Mouse (Mus musculus) intestine, embryonic 16.5 days (tissue): ENCODE data around the gene Hspd1. TPM values are rescaled to one million over a fixed set of nuclear protein-coding genes. Genes with fewer than 3 reads are reported as not detected.

Experiments
- ATAC-seq: fragments of 200-750 bp; cut with Nextera tagmentation; 2 replicates; pipeline ENCODE4 v1.8.0; 2017; ENCODE audit warnings: moderate TSS enrichment, moderate library complexity
- H3K27ac ChIP-seq: fragments of 300-500 bp; sonication (generic); 2 replicates; pipeline ENCODE4 v1.5.1; 2014; ENCODE audit warnings: mild to moderate bottlenecking, low read length
- H3K27me3 ChIP-seq: fragments of 300-500 bp; sonication (generic); replicated peaks from 2 replicates; pipeline ENCODE4 v1.6.1; 2014; ENCODE audit warnings: low read length, control low read depth, mixed read lengths; ENCODE audit not compliant: control insufficient read depth, insufficient read depth
- H3K36me3 ChIP-seq: fragments of 300-500 bp; sonication (generic); 2 replicates; pipeline ENCODE4 v1.6.1; 2014; ENCODE audit warnings: low read length, control low read depth; ENCODE audit not compliant: control insufficient read depth, insufficient read depth
- H3K4me1 ChIP-seq: fragments of 300-500 bp; sonication (generic); 2 replicates; pipeline ENCODE4 v1.6.1; 2014; ENCODE audit warnings: low read length, control low read depth, mixed read lengths; ENCODE audit not compliant: control insufficient read depth, insufficient read depth
- H3K4me2 ChIP-seq: fragments of 300-500 bp; sonication (generic); 2 replicates; pipeline ENCODE4 v1.6.1; 2014; ENCODE audit warnings: low read depth, low read length, control low read depth
- H3K4me3 ChIP-seq: fragments of 300-500 bp; sonication (generic); 2 replicates; pipeline ENCODE4 v1.5.1; 2014; ENCODE audit warnings: mild to moderate bottlenecking, low read length
- H3K9ac ChIP-seq: fragments of 300-500 bp; sonication (generic); 2 replicates; pipeline ENCODE4 v1.6.1; 2014; ENCODE audit warnings: low read depth, low read length
- H3K9me3 ChIP-seq: fragments of 300-500 bp; sonication (generic); 2 replicates; pipeline ENCODE4 v1.6.1; 2016; ENCODE audit warnings: low read length, control low read depth; ENCODE audit not compliant: control insufficient read depth
- WGBS: fragments of 180-500 bp; shearing (Covaris S2); extraction: QIAGEN DNeasy Blood & Tissue Kit; methylation state at CpG from one replicate; pipeline ENCODE4 v1.1.7; 2014; 5-methylcytosine and 5-hydroxymethylcytosine counted together
- polyA plus RNA-seq: library from polyadenylated mRNA; unstranded; fragments of >200 nt; fragmentation: Nextera tagmentation; extraction: Ambion mirVana; gene quantifications from 2 replicates; pipeline ENCODE4 v1.2.1, GENCODE M21; 2015

Gene Hspd1
- polyA plus RNA-seq, 1 experiment from 2014 or later: 748 TPM

DNA sequence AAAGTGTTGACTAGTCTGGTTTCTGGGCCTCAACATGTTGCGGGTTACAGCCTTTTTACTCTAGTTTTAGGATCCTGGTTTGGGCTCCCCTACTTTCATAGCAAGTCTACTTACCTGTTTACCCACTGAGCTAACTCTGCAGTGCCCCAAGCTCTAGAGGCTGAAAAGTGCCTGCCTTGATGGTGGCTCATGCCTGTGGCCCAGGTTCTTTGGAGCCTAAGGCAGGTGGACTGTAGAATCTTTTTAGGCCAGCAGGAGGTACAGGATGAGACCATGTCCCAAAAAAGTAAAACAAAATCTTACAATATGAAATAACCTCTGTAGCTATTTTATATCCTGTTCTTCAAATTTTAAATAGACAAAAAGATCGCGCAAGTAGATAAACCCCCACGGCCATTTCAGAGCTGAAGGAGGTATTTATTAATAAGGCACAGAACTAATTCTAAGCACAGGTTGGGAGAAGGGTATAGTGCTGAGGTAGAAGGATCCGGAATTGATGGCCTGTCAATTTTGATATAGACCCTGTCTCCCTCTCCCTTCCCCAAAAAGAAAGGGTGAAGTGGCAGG is 1.5 kb upstream of the Hspd1 start:
- no peak for ATAC-seq
- peak overlapping the region; percentile 69 for H3K9ac ChIP-seq
- peak overlapping the region; percentile 63 for H3K4me2 ChIP-seq
- 0 out of 2 replicates have a peak, but pooled peaks cover 6% of the 10 kb centered on the region for H3K36me3 ChIP-seq
- H3K4me3 ChIP-seq: peak overlapping the region; percentile 96
- peak overlapping the region; percentile 63 for H3K27ac ChIP-seq
- H3K4me1 ChIP-seq: peaks cover 12% of the 10 kb centered on the region
- no peaks in the 10 kb centered on the region for H3K27me3 ChIP-seq
- WGBS: 76% methylated on average over 5 of the region's 5 CpGs
- no peaks in the 10 kb centered on the region for H3K9me3 ChIP-seq

DNA sequence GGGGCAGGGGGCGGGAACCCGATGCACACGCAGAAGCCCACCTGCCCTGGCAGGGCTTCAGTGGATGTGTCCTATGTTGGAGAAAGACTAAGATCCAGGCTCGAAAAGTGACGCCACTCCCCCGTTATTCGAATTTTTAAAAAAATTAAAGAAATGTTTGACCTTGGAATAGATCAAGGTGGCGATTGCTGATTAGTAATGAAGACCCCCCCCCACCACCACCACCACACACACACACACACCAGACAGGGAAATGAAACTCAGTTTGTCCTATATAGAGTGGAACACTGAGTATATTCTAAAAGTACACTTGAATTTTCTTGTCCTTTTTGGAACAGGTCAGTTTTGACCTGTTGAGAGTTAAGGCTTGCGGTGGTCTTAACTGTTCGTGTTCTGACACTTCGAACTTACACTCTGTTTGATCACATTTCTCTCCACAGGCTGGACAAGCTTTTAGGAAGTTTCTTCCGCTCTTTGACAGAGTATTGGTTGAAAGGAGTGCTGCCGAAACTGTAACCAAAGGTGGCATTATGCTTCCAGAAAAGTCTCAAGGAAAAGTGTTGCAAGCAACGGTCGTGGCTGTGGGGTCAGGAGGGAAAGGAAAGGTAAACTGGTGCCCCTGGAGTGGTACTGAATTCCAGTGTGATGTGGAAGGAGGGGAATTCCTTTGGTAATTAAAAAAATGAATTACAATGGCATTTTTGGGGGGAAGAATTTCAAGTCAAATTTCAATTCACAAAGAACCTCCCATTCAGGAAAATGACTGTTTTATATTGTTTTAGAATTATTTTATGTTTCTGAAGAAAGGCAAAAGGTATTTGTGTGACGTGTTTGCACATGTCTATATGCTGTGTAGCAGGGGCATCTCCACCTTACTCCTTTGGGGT is 811 bp upstream of the Hspd1 start:
- WGBS: 5% methylated on average over 16 of the region's 16 CpGs
- Histone ChIP-seq H3K9ac (peak overlapping the region; percentile 99), H3K4me2 (peak overlapping the region; percentile 63), H3K4me3 (peak overlapping the region; percentile 96), H3K27ac (peak overlapping the region; percentile 91), H3K27me3 (no peaks in the 10 kb centered on the region), H3K4me1 (peaks cover 15% of the 10 kb centered on the region), H3K9me3 (no peaks in the 10 kb centered on the region), H3K36me3 (peaks cover 10% of the 10 kb centered on the region; the same call in 1 of the 2 replicates)
- no peak for ATAC-seq

DNA sequence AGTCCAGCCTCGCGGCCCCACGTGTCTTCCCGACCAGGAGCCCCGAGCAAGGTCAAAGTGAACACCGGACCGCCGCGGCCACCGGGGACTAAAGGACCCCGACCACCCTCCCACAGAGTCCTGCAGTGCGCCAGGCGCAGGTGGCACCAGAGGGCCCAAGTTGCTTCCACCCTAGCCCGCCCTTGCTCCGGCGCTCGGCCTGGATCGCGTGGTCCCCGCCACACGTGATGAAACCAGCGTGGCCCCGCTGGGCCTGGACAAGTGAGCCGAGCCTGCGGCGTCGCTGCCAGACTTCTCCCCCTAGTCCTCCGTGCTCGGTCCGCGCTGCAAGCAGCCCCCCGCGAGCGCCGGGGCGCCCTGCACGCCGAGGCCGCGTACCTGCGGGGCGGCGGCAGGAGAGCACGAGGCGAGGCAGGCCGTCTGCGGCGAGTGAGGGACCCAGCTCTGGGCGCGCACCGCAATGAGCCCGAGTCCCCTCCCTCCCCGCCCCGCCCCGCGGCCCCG is 590 bp downstream of the Hspd1 start:
- Histone ChIP-seq H3K4me3 (peak overlapping the region; percentile 96), H3K27ac (peak overlapping the region; percentile 98), H3K9ac (peak overlapping the region; percentile 99), H3K27me3 (no peaks in the 10 kb centered on the region), H3K36me3 (peaks cover 22% of the 10 kb centered on the region), H3K4me1 (peaks cover 15% of the 10 kb centered on the region), H3K4me2 (peak overlapping the region; percentile 69), H3K9me3 (no peaks in the 10 kb centered on the region)
- under 1% methylated on average over 52 of the region's 57 CpGs for WGBS
- ATAC-seq: peak; percentile 85

DNA sequence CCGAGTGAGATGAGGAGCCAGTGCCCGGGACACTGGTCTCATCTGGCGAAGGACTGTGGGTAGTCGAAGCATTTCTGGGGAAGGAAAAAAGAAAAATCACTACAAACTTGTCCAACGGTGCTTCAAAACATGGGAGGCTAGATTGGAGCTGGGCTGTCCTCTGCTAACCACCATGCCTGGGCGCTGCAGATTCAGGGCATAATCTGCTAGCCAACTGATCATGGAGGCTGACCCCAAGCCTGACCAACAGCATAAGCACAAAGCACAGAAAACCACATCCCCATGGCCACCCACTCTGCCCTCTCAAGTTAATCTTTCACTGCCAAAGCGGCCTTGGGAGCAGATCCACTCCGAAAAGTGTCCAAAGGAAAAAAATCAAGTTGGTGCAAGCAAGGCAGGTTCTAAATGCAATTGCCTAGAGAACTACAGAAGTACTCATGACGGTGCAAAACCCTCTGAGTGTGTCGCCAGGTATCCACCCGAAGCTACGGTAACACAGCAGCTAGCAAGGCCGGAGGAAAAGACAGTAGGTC is 1.1 kb downstream of the Hspd1 start:
- peaks cover 17% of the 10 kb centered on the region for H3K4me1 ChIP-seq
- H3K4me3 ChIP-seq: peak overlapping the region; percentile 96
- no peaks in the 10 kb centered on the region for H3K27me3 ChIP-seq
- H3K9me3 ChIP-seq: no peaks in the 10 kb centered on the region
- peak overlapping the region; percentile 69 for H3K4me2 ChIP-seq
- WGBS: under 1% methylated on average over 13 of the region's 13 CpGs
- peaks cover 26% of the 10 kb centered on the region for H3K36me3 ChIP-seq
- peak overlapping the region; percentile 99 for H3K9ac ChIP-seq
- no peak; the same call in 1 of the 2 replicates for ATAC-seq
- H3K27ac ChIP-seq: peak overlapping the region; percentile 98

DNA sequence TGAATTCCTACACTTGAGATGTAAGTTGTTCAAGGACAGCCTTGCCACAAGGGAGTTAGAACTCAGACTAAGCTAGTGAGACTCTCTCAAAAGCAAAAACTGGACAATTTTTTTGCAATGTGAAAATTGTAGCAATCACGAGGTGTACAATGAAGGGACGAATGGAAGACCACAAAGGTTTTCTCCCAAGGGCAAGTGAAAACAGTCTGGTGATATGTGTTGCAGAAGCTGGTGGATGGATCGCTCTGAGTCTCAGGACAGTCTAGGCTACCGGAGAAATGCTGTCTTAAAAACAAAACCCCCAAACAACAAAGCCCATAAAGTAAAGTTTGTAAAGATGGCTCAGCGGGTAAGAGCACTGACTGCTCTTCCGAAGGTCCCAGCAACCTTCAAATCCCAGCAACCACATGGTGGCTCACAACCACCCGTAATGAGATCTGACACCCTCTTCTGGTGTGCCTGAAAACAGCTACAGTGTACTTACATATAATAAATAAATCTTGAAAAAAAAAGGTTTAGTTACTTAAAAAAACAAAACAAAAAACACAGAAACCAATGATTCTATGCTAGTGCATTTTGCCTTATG is 2.2 kb downstream of the Hspd1 start:
- Histone ChIP-seq H3K9me3 (no peaks in the 10 kb centered on the region), H3K4me1 (peaks cover 17% of the 10 kb centered on the region), H3K27ac (no peak overlapping the region; the same call in 1 of the 2 replicates), H3K4me2 (peak overlapping the region; percentile 69), H3K9ac (peak overlapping the region; percentile 59), H3K36me3 (peaks cover 29% of the 10 kb centered on the region), H3K4me3 (peak overlapping the region; percentile 96), H3K27me3 (no peaks in the 10 kb centered on the region)
- 52% methylated on average over 7 of the region's 7 CpGs for WGBS
- no peak for ATAC-seq

DNA sequence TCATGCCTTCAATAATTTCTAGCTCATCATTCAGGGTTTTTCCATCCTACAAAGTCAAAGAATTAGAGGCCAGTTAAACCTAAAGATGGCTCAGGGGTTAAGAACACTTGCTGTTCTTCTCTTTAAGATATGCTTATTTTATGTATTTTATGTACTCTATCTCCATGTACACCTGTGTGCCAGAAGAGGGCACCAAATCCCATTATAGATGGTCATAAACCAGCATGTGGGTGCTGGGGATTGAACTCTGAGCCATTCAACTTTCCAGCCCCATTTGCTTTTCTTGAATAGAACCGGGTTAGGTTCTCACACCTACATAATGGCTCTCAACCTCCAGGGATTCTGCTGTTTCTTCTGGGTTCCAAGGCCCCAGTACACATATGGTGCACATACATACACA is 5.9 kb downstream of the Hspd1 start:
- H3K4me1 ChIP-seq: peaks cover 10% of the 10 kb centered on the region; the same call in 1 of the 2 replicates
- peaks cover 38% of the 10 kb centered on the region for H3K36me3 ChIP-seq
- H3K27ac ChIP-seq: no peak overlapping the region
- no peaks in the 10 kb centered on the region for H3K9me3 ChIP-seq
- no peak overlapping the region for H3K9ac ChIP-seq
- no peak for ATAC-seq
- no peaks in the 10 kb centered on the region for H3K27me3 ChIP-seq
- 71% methylated on average over 1 of the region's 1 CpGs for WGBS
- no peak overlapping the region for H3K4me3 ChIP-seq
- H3K4me2 ChIP-seq: no peak overlapping the region

DNA sequence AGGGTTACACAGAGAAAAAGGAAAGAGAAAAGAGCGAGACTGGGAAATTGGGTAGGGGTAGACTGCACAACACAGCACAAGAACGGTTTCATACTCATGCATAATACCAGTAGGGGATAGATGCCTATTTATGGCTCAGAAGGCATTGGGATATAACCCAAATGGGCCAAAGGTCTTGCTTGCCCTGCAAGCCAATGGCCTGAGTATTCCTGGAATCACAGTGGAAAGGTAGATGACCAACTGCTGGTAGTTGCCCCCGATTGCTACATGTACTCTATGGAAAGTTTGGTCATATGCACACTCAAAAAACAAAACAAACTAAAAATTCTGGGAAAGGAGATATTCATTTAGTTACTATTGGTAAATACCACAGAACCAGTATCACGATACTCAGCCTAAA is 8.4 kb downstream of the Hspd1 start:
- H3K4me2 ChIP-seq: no peak overlapping the region
- H3K4me1 ChIP-seq: 0 out of 2 replicates have a peak, but pooled peaks cover 4% of the 10 kb centered on the region
- H3K27me3 ChIP-seq: no peaks in the 10 kb centered on the region
- H3K9ac ChIP-seq: no peak overlapping the region
- WGBS: 93% methylated on average over 4 of the region's 4 CpGs
- no peak overlapping the region for H3K27ac ChIP-seq
- no peak overlapping the region for H3K4me3 ChIP-seq
- no peaks in the 10 kb centered on the region for H3K9me3 ChIP-seq
- peaks cover 32% of the 10 kb centered on the region for H3K36me3 ChIP-seq
- no peak for ATAC-seq

DNA sequence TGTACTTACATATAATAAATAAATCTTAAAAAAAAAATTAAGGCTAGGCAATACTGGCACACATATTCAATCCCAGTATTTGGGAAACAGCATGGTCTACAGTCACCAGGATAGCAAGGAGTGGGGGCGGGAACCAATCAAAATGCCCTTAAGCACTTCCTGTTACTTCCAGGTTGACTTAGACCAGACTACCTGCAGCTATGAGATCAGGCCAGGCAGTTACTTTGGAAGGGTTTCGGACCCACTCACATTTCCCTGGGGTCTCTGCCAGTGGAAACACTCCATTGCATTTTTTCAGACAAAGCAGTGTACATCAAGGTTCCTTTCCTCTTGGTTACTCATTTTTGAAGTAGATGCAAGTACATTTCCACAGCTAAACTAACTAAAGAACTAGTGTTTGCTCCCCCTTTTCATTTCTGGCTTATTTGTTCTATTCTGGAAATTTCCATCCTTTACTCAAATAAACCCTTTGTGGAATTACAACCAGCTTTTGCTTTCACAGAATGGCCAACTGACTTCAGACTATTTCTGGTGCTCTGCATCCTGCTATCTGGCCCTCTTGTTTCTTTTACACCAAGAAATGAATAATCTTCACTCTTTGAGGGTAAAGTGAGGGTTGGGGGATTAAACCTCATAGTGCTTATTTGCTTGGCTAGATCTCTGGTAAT is 11.1 kb downstream of the Hspd1 start:
- 88% methylated on average over 2 of the region's 2 CpGs for WGBS
- no peaks in the 10 kb centered on the region for H3K9me3 ChIP-seq
- H3K4me1 ChIP-seq: no peaks in the 10 kb centered on the region
- H3K27me3 ChIP-seq: no peaks in the 10 kb centered on the region
- peak; percentile 64 for ATAC-seq
- H3K4me3 ChIP-seq: no peak overlapping the region
- no peak overlapping the region for H3K4me2 ChIP-seq
- no peak overlapping the region for H3K27ac ChIP-seq
- H3K9ac ChIP-seq: no peak overlapping the region
- peaks cover 12% of the 10 kb centered on the region; the same call in 1 of the 2 replicates for H3K36me3 ChIP-seq
